Mouse (Mus musculus): Measurements from ENCODE around the gene Rsph10b.
A peak's percentile ranks its signal among the peaks of the same experiment; 100 is the strongest.

Gene Rsph10b

GRCm38 (mm10) chr5:143933875-143934274 lies 1.0 kb downstream of the Rsph10b start:
- DNase-seq (ENCODE audit: low read depth in 1 of 2, low spot score in 2 of 2) = no peak

GRCm38 (mm10) chr5:143936156-143936555 lies 3.3 kb downstream of the Rsph10b start:
- no peak for DNase-seq (ENCODE audit: low read depth in 1 of 2, low spot score in 2 of 2)

- DNase-seq (ENCODE audit: low read depth in 1 of 2, low spot score in 2 of 2) = no peak
Measured at GRCm38 (mm10) chr5:143941588-143941987, 8.8 kb downstream of the Rsph10b start.

GRCm38 (mm10) chr5:143943231-143944125 lies 10.6 kb downstream of the Rsph10b start:
- no peak for DNase-seq (ENCODE audit: low read depth in 1 of 2, low spot score in 2 of 2)

- no peak for DNase-seq (ENCODE audit: low read depth in 1 of 2, low spot score in 2 of 2)
Measured at GRCm38 (mm10) chr5:143948361-143948760, 15.5 kb downstream of the Rsph10b start.

- no peak for DNase-seq (ENCODE audit: low read depth in 1 of 2, low spot score in 2 of 2)
Measured at GRCm38 (mm10) chr5:143950016-143950415, 17.2 kb downstream of the Rsph10b start.

- no peak for DNase-seq (ENCODE audit: low read depth in 1 of 2, low spot score in 2 of 2)
Measured at GRCm38 (mm10) chr5:143957101-143957500, 24.3 kb downstream of the Rsph10b start.

GRCm38 (mm10) chr5:143959551-143959950 lies 26.7 kb downstream of the Rsph10b start:
- no peak for DNase-seq (ENCODE audit: low read depth in 1 of 2, low spot score in 2 of 2)

GRCm38 (mm10) chr5:143961176-143961575 lies 28.3 kb downstream of the Rsph10b start:
- DNase-seq (ENCODE audit: low read depth in 1 of 2, low spot score in 2 of 2) = no peak

GRCm38 (mm10) chr5:143965586-143966345 lies 32.9 kb downstream of the Rsph10b start:
- DNase-seq (ENCODE audit: low read depth in 1 of 2, low spot score in 2 of 2) = no peak

GRCm38 (mm10) chr5:143966671-143967070 lies 33.8 kb downstream of the Rsph10b start:
- DNase-seq (ENCODE audit: low read depth in 1 of 2, low spot score in 2 of 2) = no peak

- DNase-seq (ENCODE audit: low read depth in 1 of 2, low spot score in 2 of 2) = no peak
Measured at GRCm38 (mm10) chr5:143972628-143973027, 39.8 kb downstream of the Rsph10b start.

GRCm38 (mm10) chr5:143974931-143975630 lies 42.2 kb downstream of the Rsph10b start:
- DNase-seq (ENCODE audit: low read depth in 1 of 2, low spot score in 2 of 2) = peak; percentile 8 to 26

GRCm38 (mm10) chr5:143975631-143975933 lies 42.7 kb downstream of the Rsph10b start:
- DNase-seq (ENCODE audit: low read depth in 1 of 2, low spot score in 2 of 2) = no peak

GRCm38 (mm10) chr5:143976232-143976631 lies 43.4 kb downstream of the Rsph10b start:
- DNase-seq (ENCODE audit: low read depth in 1 of 2, low spot score in 2 of 2) = no peak

- no peak for DNase-seq (ENCODE audit: low read depth in 1 of 2, low spot score in 2 of 2)
Measured at GRCm38 (mm10) chr5:143976726-143977431, 44.0 kb downstream of the Rsph10b start.

GRCm38 (mm10) chr5:143980858-143981257 lies 48.0 kb downstream of the Rsph10b start:
- no peak for DNase-seq (ENCODE audit: low read depth in 1 of 2, low spot score in 2 of 2)

- no peak for DNase-seq (ENCODE audit: low read depth in 1 of 2, low spot score in 2 of 2)
Measured at GRCm38 (mm10) chr5:143982361-143982760, 49.5 kb downstream of the Rsph10b start.

GRCm38 (mm10) chr5:143985381-143985780 lies 52.5 kb downstream of the Rsph10b start:
- DNase-seq (ENCODE audit: low read depth in 1 of 2, low spot score in 2 of 2) = no peak

- DNase-seq (ENCODE audit: low read depth in 1 of 2, low spot score in 2 of 2) = no peak
Measured at GRCm38 (mm10) chr5:143987596-143987995, 54.8 kb downstream of the Rsph10b start.

GRCm38 (mm10) chr5:143989046-143989445 lies 56.2 kb downstream of the Rsph10b start:
- DNase-seq (ENCODE audit: low read depth in 1 of 2, low spot score in 2 of 2) = no peak

Measured in monocyte, adult 2 months (primary cell).